Mouse (Mus musculus): ENCODE measurements around the gene Cfap99. TPM values are rescaled to one million over a fixed set of nuclear protein-coding genes. Genes with fewer than 3 reads are reported as not detected.

Gene Cfap99
- total RNA-seq, 2 experiments from 2014 or later: not detected

Other genes starting within 250 kb of the Cfap99 start
- gene Poln, start 119.2 kb upstream of the Cfap99 start, total RNA-seq (2021): 1 to 10 TPM; 2.6 to 3.5 TPM
- 1 to 10 TPM; 3.4 to 4.1 TPM for gene Haus3, start 119.1 kb upstream of the Cfap99 start, total RNA-seq (2021)
- gene Mxd4, start 100.9 kb upstream of the Cfap99 start, total RNA-seq (2021): 10 to 100 TPM; 73.8 to 84.6 TPM
- under 1 TPM; 0.68 to 0.83 TPM for gene Zfyve28, start 151 bp upstream of the Cfap99 start, total RNA-seq (2021)
- 10 to 100 TPM; 31.0 to 31.7 TPM for gene Rnf4, start 47.7 kb downstream of the Cfap99 start, total RNA-seq (2021)
- 10 to 100 TPM; 23.7 TPM for gene Fam193a, start 81.3 kb downstream of the Cfap99 start, total RNA-seq (2021)
- 1 to 10 TPM; 5.5 to 6.7 TPM for gene Tnip2, start 225.4 kb downstream of the Cfap99 start, total RNA-seq (2021)
- 1 to 10 TPM; 3.8 to 5.5 TPM for gene Sh3bp2, start 237.2 kb downstream of the Cfap99 start, total RNA-seq (2021)

All from heart, postnatal 36 days (tissue).